Mouse (Mus musculus) embryonic facial prominence, embryonic 14.5 days (tissue): ENCODE measurements around the gene Elf4. TPM values are rescaled to one million over a fixed set of nuclear protein-coding genes. Genes with fewer than 3 reads are reported as not detected.
"Not testable (repeated sequence)": the region's sequence is repeated elsewhere in the genome, so short reads cannot be mapped to it uniquely, and the experiment has no call there.

Experiments used
- ATAC-seq: fragments of 200-750 bp; cut with Nextera tagmentation; 2 replicates; pipeline ENCODE4 v1.8.0; 2017; ENCODE audit warnings: low read depth, moderate number of reproducible peaks, moderate TSS enrichment
- DNase-seq: peaks from one replicate; pipeline ENCODE4 v3.0.0-alpha.2; 2015; ENCODE audit warnings: low spot score
- H3K27ac ChIP-seq: fragments of 300-500 bp; sonication (generic); replicated peaks from 2 replicates; pipeline ENCODE4 v1.5.1; 2014; ENCODE audit warnings: low read depth, mild to moderate bottlenecking, low read length, moderate library complexity
- H3K27me3 ChIP-seq: fragments of 300-500 bp; sonication (generic); replicated peaks from 2 replicates; pipeline ENCODE4 v1.6.1; 2014; ENCODE audit warnings: low read length; ENCODE audit not compliant: control insufficient read depth, insufficient read depth
- H3K36me3 ChIP-seq: fragments of 300-500 bp; sonication (generic); 2 replicates; pipeline ENCODE4 v1.6.1; 2014; ENCODE audit warnings: low read length, mixed read lengths; ENCODE audit not compliant: control insufficient read depth, insufficient read depth
- H3K4me1 ChIP-seq: fragments of 300-500 bp; sonication (generic); 2 replicates; pipeline ENCODE4 v1.6.1; 2014; ENCODE audit warnings: antibody characterized with exemption, low read length; ENCODE audit not compliant: control insufficient read depth, insufficient read depth
- H3K4me2 ChIP-seq: fragments of 300-500 bp; sonication (generic); 2 replicates; pipeline ENCODE4 v1.6.1; 2014; ENCODE audit warnings: low read depth, mild to moderate bottlenecking, low read length, moderate library complexity, mixed read lengths
- H3K4me3 ChIP-seq: fragments of 300-500 bp; sonication (generic); 2 replicates; pipeline ENCODE4 v1.5.1; 2014; ENCODE audit warnings: low read depth, mild to moderate bottlenecking, low read length
- H3K9ac ChIP-seq: fragments of 300-500 bp; sonication (generic); 2 replicates; pipeline ENCODE4 v1.6.1; 2014; ENCODE audit warnings: low read depth, mild to moderate bottlenecking, low read length, moderate library complexity, mixed read lengths
- H3K9me3 ChIP-seq: fragments of 300-500 bp; sonication (generic); 2 replicates; pipeline ENCODE4 v1.6.1; 2016; ENCODE audit warnings: low read length; ENCODE audit not compliant: control insufficient read depth
- WGBS: fragments of 180-500 bp; shearing (Covaris S2); extraction: QIAGEN DNeasy Blood & Tissue Kit; methylation state at CpG from one replicate; pipeline ENCODE4 v1.1.7; 2014; 5-methylcytosine and 5-hydroxymethylcytosine counted together
- polyA plus RNA-seq: library from polyadenylated mRNA; unstranded; fragments of >200 nt; fragmentation: Nextera tagmentation; extraction: Ambion mirVana; gene quantifications from 2 replicates; pipeline ENCODE4 v1.2.1, GENCODE M21; 2014

The Elf4 gene
- polyA plus RNA-seq, 1 experiment from 2014 or later: 12.7 TPM

DNA sequence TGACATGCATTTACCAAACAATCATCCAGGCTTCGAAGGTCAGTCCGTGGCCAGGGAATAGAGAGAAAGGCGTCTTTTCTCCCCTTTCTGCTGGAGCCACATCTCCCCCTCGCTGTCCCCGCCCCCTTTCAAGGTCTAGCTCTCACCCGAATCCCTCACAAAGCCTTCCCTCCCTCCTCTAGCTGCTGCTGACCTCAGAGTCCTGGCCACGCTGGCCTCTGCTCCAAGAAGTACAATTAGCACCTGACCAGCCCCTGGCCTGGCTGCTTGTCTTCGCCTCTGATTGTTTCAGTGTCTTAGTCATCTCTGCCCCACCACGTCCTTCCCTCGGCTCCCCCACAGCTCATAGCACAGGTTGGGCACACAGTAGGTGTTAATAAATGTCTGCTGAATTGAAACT, 13.3 kb downstream of the Elf4 start:
- no peaks in the 10 kb centered on the region for H3K9me3 ChIP-seq

GRCm38 (mm10) chrX:48444677-48445076, 18.3 kb downstream of the Elf4 start:
- DNase-seq: no peak
- H3K4me2 ChIP-seq: no peak overlapping the region
- no peak overlapping the region for H3K4me3 ChIP-seq
- H3K4me1 ChIP-seq: no peaks in the 10 kb centered on the region
- 83% methylated on average over 4 of the region's 4 CpGs for WGBS
- no peaks in the 10 kb centered on the region for H3K27me3 ChIP-seq
- no peaks in the 10 kb centered on the region for H3K36me3 ChIP-seq
- no peaks in the 10 kb centered on the region for H3K9me3 ChIP-seq
- no peak overlapping the region for H3K9ac ChIP-seq
- no peak for ATAC-seq
- no peak overlapping the region for H3K27ac ChIP-seq

More for the DNA sequence above, 13.3 kb downstream of the Elf4 start:
- Histone ChIP-seq H3K27ac (no peak overlapping the region), H3K4me1 (no peaks in the 10 kb centered on the region), H3K4me2 (no peak overlapping the region), H3K27me3 (no peaks in the 10 kb centered on the region), H3K36me3 (no peaks in the 10 kb centered on the region), H3K4me3 (no peak overlapping the region), H3K9ac (no peak overlapping the region)
- ATAC-seq: no peak
- WGBS: 36% methylated on average over 10 of the region's 10 CpGs
- no peak for DNase-seq

DNA sequence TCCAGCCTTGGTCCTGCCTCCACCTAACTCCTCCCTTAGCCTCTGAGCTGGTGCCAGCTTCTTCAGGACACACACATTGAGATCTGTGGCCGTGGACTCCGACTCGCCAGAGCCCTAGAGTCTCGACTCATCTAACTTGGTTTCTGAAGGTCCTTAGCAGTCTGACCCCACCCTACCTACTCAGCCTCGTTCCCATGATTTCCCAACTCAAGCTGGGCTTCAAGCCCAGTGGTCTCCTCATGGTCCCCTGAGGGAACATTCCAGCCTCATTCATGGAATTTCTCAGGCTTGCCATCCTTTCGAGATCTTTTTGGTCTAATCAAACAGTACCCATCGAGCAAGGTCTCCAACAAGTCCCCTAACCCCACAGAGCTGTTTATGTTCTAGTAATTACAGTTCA, 21.0 kb downstream of the Elf4 start:
- no peaks in the 10 kb centered on the region for H3K9me3 ChIP-seq
- ATAC-seq: no peak
- H3K36me3 ChIP-seq: no peaks in the 10 kb centered on the region
- H3K9ac ChIP-seq: no peak overlapping the region
- DNase-seq: no peak
- no peak overlapping the region for H3K27ac ChIP-seq
- 0 out of 2 replicates have a peak, but pooled peaks cover 3% of the 10 kb centered on the region for H3K4me1 ChIP-seq
- H3K4me2 ChIP-seq: no peak overlapping the region
- H3K27me3 ChIP-seq: no peaks in the 10 kb centered on the region
- 64% methylated on average over 7 of the region's 7 CpGs for WGBS
- H3K4me3 ChIP-seq: no peak overlapping the region

DNA sequence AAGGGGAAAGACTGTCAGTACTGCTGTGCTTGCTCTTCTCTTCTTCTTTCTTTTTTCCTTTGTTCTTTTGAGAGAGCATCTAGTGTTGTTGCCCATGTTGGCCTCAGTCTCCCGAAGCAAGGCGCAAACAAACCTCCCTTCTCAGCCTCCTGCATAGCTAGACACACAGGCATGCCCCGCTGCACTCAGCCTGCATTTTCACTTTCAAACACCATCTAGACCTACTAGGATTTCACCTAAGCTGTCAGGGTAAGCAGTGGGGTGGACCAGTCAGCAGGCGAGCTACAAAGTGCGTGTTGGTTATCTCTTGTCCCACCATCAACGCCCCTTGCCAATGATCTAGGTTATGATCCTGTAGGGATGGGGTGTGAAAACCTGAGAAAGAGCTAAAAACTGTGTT, 21.4 kb downstream of the Elf4 start:
- ATAC-seq (no peak), DNase-seq (no peak)
- H3K9me3 ChIP-seq: no peaks in the 10 kb centered on the region
- H3K9ac ChIP-seq: no peak overlapping the region
- H3K4me2 ChIP-seq: no peak overlapping the region
- no peak overlapping the region for H3K27ac ChIP-seq
- 0 out of 2 replicates have a peak, but pooled peaks cover 3% of the 10 kb centered on the region for H3K4me1 ChIP-seq
- H3K4me3 ChIP-seq: no peak overlapping the region
- 88% methylated on average over 6 of the region's 6 CpGs for WGBS
- no peaks in the 10 kb centered on the region for H3K27me3 ChIP-seq
- H3K36me3 ChIP-seq: no peaks in the 10 kb centered on the region

DNA sequence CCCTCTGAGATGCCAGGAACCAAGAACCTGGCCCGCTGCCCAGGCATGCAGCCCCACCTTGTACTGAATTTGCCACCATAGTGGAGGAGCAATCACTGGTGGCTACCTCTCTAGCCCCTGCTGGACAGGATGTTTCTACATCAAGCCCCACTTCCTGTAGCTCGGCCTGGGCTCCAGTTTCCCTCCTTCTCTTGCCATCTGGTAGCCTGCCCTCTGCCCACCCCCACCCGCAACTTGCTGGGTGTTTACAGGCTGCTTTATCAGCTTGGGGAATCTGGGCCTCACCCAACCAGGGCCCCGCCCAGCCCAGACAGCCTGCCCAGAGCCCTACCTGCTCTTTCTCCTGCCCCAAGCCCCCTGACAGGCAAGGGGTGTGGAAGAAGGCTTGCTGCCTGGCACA, 23.9 kb downstream of the Elf4 start:
- H3K27ac ChIP-seq: no peak overlapping the region
- no peaks in the 10 kb centered on the region for H3K9me3 ChIP-seq
- 0 out of 2 replicates have a peak, but pooled peaks cover 3% of the 10 kb centered on the region for H3K4me1 ChIP-seq
- no peaks in the 10 kb centered on the region for H3K36me3 ChIP-seq
- WGBS: 73% methylated on average over 4 of the region's 4 CpGs
- no peak overlapping the region for H3K4me2 ChIP-seq
- H3K9ac ChIP-seq: no peak overlapping the region
- ATAC-seq (no peak), DNase-seq (no peak)
- H3K27me3 ChIP-seq: no peaks in the 10 kb centered on the region
- no peak overlapping the region for H3K4me3 ChIP-seq

DNA sequence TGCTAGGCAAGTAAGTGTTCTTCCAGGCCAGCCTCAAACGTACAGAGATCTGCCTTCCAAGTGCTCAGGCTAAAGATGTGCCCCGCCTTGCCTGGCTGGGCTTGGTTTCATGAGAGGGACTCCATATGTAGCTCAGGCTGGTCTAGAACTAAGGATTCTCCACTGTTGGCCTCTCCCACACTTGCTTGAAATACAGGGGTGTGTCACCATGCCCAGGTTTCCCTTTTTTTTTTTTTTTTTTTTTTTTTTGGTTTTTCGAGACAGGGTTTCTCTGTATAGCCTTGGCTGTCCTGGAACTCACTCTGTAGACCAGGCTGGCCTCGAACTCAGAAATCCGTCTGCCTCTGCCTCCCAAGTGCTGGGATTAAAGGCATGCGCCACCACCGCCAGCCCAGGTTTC, 26.9 kb downstream of the Elf4 start:
- ATAC-seq, DNase-seq: not testable (repeated sequence)
- 74% methylated on average over 4 of the region's 7 CpGs for WGBS

DNA sequence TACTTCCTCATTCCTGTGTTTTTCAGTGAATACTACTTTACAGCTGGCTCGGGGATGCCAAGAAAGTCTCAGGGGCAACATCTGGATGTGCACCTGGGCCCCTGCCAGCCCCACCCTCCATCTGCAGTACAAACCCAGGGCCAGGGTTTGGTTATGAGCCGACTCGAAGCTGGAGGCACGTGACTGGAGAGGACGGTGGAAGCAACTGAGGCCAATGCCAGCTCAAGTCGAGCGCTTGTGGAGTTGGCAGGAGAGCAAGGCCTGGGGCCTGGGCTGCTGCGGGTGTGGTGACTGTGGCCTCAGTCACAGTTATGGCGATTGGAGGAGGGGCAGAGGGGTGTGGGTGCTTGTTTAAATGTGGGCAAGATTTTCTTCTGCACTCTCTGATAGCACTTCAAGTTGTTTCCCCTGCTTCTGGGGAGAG, 27.4 kb downstream of the Elf4 start:
- no peak for DNase-seq
- Histone ChIP-seq H3K27ac (no peak overlapping the region), H3K36me3 (no peaks in the 10 kb centered on the region), H3K4me2 (no peak overlapping the region), H3K4me3 (no peak overlapping the region), H3K27me3 (no peaks in the 10 kb centered on the region), H3K4me1 (0 out of 2 replicates have a peak, but pooled peaks cover 3% of the 10 kb centered on the region), H3K9ac (no peak overlapping the region), H3K9me3 (no peaks in the 10 kb centered on the region)
- WGBS: 52% methylated on average over 8 of the region's 9 CpGs
- ATAC-seq: 0 out of 2 replicates have a peak, but pooled peaks have one; percentile 33

More for the DNA sequence above, 26.9 kb downstream of the Elf4 start:
- H3K36me3 ChIP-seq, H3K27me3 ChIP-seq, H3K9me3 ChIP-seq, H3K4me1 ChIP-seq, H3K4me2 ChIP-seq, H3K27ac ChIP-seq, H3K4me3 ChIP-seq, H3K9ac ChIP-seq: not testable (repeated sequence)

DNA sequence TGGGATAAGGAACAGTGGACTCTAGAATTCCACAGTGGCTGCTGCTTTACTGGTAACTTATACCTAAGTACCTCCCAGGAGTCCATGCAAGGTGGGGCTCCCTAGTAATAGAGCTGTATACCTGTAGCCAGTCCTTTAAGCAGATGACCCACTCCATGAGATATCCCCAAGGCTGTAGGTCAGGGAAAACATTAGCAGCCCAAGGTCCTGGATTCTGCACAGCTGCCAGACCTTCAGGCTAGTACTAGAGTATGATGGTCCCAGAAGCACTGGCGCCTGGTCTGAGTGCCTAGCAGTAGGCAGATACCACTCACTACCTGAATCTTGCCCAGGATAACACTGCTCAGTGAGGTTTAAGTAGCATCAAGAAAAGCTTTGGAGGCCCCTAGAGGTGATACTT, 28.7 kb downstream of the Elf4 start:
- WGBS: 83% methylated on average over 1 of the region's 1 CpGs
- ATAC-seq: no peak
- 0 out of 2 replicates have a peak, but pooled peaks cover 2% of the 10 kb centered on the region for H3K4me1 ChIP-seq

GRCm38 (mm10) chrX:48433527-48433899, 29.4 kb downstream of the Elf4 start:
- Histone ChIP-seq H3K9me3 (no peaks in the 10 kb centered on the region), H3K27me3 (no peaks in the 10 kb centered on the region), H3K9ac (no peak overlapping the region), H3K4me1 (no peaks in the 10 kb centered on the region), H3K4me3 (no peak overlapping the region), H3K36me3 (no peaks in the 10 kb centered on the region), H3K4me2 (no peak overlapping the region), H3K27ac (no peak overlapping the region)
- WGBS: 20% methylated on average over 3 of the region's 6 CpGs
- ATAC-seq (no peak), DNase-seq (no peak)

More for the DNA sequence above, 28.7 kb downstream of the Elf4 start:
- no peak for DNase-seq
- H3K27me3 ChIP-seq: no peaks in the 10 kb centered on the region
- no peak overlapping the region for H3K4me2 ChIP-seq
- H3K27ac ChIP-seq: no peak overlapping the region
- no peak overlapping the region for H3K4me3 ChIP-seq
- no peaks in the 10 kb centered on the region for H3K36me3 ChIP-seq
- H3K9me3 ChIP-seq: no peaks in the 10 kb centered on the region
- no peak overlapping the region for H3K9ac ChIP-seq
